Mouse (Mus musculus) liver, embryonic 15.5 days (tissue): ENCODE data around the gene Mettl24. TPM values are rescaled to one million over a fixed set of nuclear protein-coding genes. Genes with fewer than 3 reads are reported as not detected.

ENCODE experiments used
- ATAC-seq: fragments of 200-750 bp; cut with Nextera tagmentation; 2 replicates; pipeline ENCODE4 v1.8.0; 2017; ENCODE audit warnings: moderate number of reproducible peaks, mild to moderate bottlenecking, moderate library complexity; ENCODE audit not compliant: insufficient read depth
- H3K27ac ChIP-seq: fragments of 300-500 bp; sonication (generic); replicated peaks from 2 replicates; pipeline ENCODE4 v1.5.1; 2015; ENCODE audit warnings: mild to moderate bottlenecking, inconsistent platforms
- H3K27me3 ChIP-seq: fragments of 300-500 bp; sonication (generic); 2 replicates; pipeline ENCODE4 v1.6.1; 2015; ENCODE audit warnings: mild to moderate bottlenecking, inconsistent platforms
- H3K36me3 ChIP-seq: fragments of 300-500 bp; sonication (generic); replicated peaks from 2 replicates; pipeline ENCODE4 v1.6.1; 2015; ENCODE audit warnings: moderate library complexity, mild to moderate bottlenecking, inconsistent platforms
- H3K4me1 ChIP-seq: fragments of 300-500 bp; sonication (generic); replicated peaks from 2 replicates; pipeline ENCODE4 v1.6.1; 2015; ENCODE audit warnings: inconsistent platforms
- H3K4me2 ChIP-seq: fragments of 300-500 bp; sonication (generic); 2 replicates; pipeline ENCODE4 v1.6.1; 2015; ENCODE audit warnings: moderate library complexity, mild to moderate bottlenecking, inconsistent platforms
- H3K4me3 ChIP-seq: fragments of 300-500 bp; sonication (generic); replicated peaks from 2 replicates; pipeline ENCODE4 v1.5.1; 2015; ENCODE audit warnings: mild to moderate bottlenecking, inconsistent platforms
- H3K9ac ChIP-seq: fragments of 300-500 bp; sonication (generic); 2 replicates; pipeline ENCODE4 v1.6.1; 2015; ENCODE audit warnings: moderate library complexity, mild to moderate bottlenecking, inconsistent platforms
- H3K9me3 ChIP-seq: fragments of 300-500 bp; sonication (generic); replicated peaks from 2 replicates; pipeline ENCODE4 v1.6.1; 2016; ENCODE audit warnings: inconsistent platforms
- WGBS: fragments of 180-500 bp; shearing (Covaris S2); methylation state at CpG from one replicate; pipeline ENCODE4 v1.1.7; 2015; ENCODE audit warnings: mixed read lengths; ENCODE audit not compliant: insufficient replicate concordance; 5-methylcytosine and 5-hydroxymethylcytosine counted together
- polyA plus RNA-seq: library from polyadenylated mRNA; unstranded; fragments of >200 nt; fragmentation: Nextera tagmentation; extraction: Ambion mirVana; gene quantifications from 2 replicates; pipeline ENCODE4 v1.2.1, GENCODE M21; 2015

Mettl24 gene
- polyA plus RNA-seq, 1 experiment from 2014 or later = 0.35 TPM

DNA sequence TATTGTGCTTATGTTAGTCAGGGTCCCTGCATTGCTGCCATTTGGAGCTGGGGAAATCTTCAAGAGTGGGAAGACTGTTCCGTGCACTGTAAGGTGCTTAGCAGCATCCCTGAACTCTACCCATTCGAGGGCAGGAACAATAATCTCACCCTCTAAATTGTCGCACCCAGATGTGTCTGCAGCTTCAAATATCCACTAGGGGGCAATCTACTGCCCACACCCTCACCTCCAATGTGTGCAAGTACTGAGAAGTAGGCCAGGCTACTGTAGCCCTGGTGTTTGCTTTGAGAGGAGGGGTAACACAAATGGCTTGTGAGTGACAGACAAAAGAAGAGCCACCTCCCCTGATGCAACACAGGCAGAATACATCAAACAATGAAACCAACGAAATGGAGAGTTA, 130.5 kb downstream of the Mettl24 start:
- H3K27me3 ChIP-seq = no peaks in the 10 kb centered on the region
- no peak overlapping the region for H3K4me3 ChIP-seq
- no peaks in the 10 kb centered on the region for H3K9me3 ChIP-seq
- H3K27ac ChIP-seq = no peak overlapping the region
- WGBS = 59% methylated on average over 4 of the region's 4 CpGs
- H3K9ac ChIP-seq = no peak overlapping the region
- H3K4me1 ChIP-seq = no peaks in the 10 kb centered on the region
- H3K36me3 ChIP-seq = no peaks in the 10 kb centered on the region
- no peak for ATAC-seq
- H3K4me2 ChIP-seq = no peak overlapping the region

DNA sequence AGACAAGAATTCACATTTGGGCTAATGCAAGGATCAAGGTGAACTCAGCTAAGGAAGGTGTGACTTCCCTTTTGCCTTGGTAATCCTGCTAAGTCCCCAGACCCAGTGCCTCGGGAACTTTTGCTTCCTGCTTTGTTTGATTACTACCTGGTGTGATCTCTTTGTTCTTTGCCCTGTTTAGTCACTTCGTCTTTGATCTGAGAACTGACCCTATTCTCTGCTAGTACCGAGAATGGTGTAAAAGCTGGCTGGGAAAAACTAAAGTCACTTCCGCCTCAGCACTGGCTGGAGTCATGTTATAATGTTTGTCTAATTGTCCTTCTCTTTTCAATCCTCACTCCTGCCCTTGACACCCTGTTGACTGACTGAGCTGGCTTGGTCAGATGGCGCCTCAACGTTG, 133.4 kb downstream of the Mettl24 start:
- Histone ChIP-seq H3K4me3 (no peak overlapping the region), H3K27ac (no peak overlapping the region), H3K4me1 (no peaks in the 10 kb centered on the region), H3K27me3 (no peaks in the 10 kb centered on the region), H3K9me3 (no peaks in the 10 kb centered on the region), H3K36me3 (no peaks in the 10 kb centered on the region), H3K4me2 (no peak overlapping the region), H3K9ac (no peak overlapping the region)
- whole genome bisulfite sequencing = 48% methylated on average over 6 of the region's 6 CpGs
- no peak for ATAC-seq

DNA sequence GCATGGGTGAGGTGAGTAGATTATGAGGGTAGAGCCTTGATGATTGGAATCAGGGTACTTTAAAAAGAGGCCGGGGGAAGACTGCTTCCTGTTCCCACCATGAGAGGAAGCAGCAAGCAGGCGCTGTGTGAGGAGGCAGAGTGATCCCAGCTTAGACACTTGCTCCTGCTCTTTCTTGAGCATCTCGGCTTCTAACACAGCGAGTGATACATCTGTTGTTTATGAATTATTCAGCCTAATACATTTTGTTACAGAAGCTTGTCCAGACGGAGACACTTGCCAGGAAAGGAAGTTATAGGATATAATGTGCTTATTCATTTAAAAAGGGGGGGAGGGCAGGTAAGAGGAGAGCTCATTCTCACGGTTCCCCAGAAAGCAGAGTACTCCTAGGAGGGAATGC, 142.9 kb downstream of the Mettl24 start:
- Histone ChIP-seq H3K9me3 (no peaks in the 10 kb centered on the region), H3K27ac (no peak overlapping the region), H3K4me1 (no peaks in the 10 kb centered on the region), H3K4me3 (no peak overlapping the region), H3K36me3 (no peaks in the 10 kb centered on the region), H3K27me3 (no peaks in the 10 kb centered on the region), H3K4me2 (no peak overlapping the region), H3K9ac (no peak overlapping the region)
- WGBS = 52% methylated on average over 6 of the region's 6 CpGs
- no peak for ATAC-seq

DNA sequence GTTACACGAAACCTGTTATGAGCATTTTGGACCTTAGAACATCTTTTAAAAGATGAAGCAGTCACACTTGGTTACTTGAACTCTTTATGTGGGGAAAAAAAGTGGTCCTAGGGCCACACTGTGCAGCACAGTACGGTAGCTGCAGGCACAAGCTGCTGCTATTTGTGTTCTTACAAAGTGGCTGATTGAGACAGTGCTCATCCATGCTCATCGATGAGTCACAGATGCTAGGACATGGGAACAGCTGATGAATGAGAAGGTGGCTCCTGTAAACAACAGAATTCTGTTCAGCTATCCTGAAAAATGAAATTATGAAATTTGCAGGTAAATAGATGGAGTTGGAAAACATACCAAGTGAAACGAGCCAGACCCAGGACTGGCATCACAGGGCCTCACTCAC, 144.6 kb downstream of the Mettl24 start:
- H3K9me3 ChIP-seq = no peaks in the 10 kb centered on the region
- ATAC-seq = no peak
- 65% methylated on average over 4 of the region's 4 CpGs for WGBS
- H3K4me3 ChIP-seq = no peak overlapping the region
- peaks cover 8% of the 10 kb centered on the region for H3K36me3 ChIP-seq
- no peak overlapping the region for H3K9ac ChIP-seq
- H3K27me3 ChIP-seq = no peaks in the 10 kb centered on the region
- H3K4me1 ChIP-seq = no peaks in the 10 kb centered on the region
- no peak overlapping the region for H3K4me2 ChIP-seq
- no peak overlapping the region for H3K27ac ChIP-seq

DNA sequence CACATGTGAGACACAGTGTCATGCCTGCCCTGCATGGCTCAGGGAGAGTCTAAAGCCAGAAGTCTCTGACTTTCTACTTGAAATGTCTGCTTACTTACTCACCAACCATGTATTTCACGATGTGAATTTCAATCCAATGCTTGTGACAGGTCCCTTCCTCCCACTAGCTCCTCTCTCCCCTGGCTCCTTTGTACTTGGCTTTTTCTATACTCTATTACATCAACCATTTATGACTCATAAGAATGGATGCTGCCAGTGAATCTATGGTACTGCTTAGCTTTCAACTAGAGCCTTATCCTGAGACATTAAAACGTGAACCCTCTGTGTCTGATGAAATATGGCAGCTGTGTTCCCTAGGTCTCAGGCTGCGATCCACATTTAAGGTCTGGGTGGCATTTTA, 147.2 kb downstream of the Mettl24 start:
- Histone ChIP-seq H3K36me3 (peaks cover 29% of the 10 kb centered on the region), H3K9me3 (no peaks in the 10 kb centered on the region), H3K4me2 (no peak overlapping the region), H3K9ac (no peak overlapping the region), H3K4me3 (no peak overlapping the region), H3K27ac (no peak overlapping the region), H3K4me1 (no peaks in the 10 kb centered on the region), H3K27me3 (no peaks in the 10 kb centered on the region)
- WGBS = 79% methylated on average over 3 of the region's 3 CpGs
- no peak for ATAC-seq

DNA sequence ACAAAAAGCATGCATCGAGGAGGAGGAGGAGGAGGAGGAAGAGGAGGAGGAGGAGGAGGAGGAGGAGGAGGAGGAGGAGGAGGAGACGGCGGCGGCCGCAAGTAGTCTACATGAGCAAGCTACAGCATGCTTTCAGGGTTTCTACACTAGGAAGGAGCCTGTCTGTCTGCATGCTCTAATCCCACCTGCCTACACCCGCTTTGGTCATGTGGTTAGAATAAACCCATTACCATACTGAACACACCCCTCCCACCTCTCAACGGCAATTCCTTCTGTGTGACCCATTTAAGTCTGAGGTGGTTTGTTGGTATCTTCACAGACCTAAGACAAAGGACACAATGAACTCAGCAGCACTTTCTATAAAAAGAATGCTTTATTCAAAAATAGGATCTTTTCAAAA, 148.2 kb downstream of the Mettl24 start:
- Histone ChIP-seq H3K27me3 (no peaks in the 10 kb centered on the region), H3K9me3 (no peaks in the 10 kb centered on the region), H3K27ac (no peak overlapping the region), H3K36me3 (peaks cover 36% of the 10 kb centered on the region), H3K4me2 (no peak overlapping the region), H3K4me1 (no peaks in the 10 kb centered on the region), H3K9ac (no peak overlapping the region), H3K4me3 (no peak overlapping the region)
- 90% methylated on average over 6 of the region's 7 CpGs for WGBS
- ATAC-seq = no peak

DNA sequence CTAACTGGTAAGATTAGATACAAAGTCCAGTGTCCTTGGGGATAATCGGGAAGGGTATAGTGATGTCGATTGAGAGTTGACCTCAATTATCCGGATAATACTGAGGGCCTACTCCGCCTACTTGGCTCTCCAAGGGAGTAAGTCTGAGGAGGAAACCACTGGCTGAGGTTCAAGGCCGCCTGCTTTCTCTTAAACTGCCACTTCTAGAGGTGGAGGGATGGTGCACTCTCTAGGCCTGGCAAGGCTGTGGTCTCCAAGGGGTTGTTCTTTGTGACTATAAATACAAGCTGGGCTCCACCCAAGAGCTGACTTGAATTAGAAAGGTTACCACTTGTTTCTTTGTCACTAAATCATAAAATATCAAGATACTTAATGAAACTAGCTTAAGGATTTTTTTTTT, 157.0 kb downstream of the Mettl24 start:
- H3K4me1 ChIP-seq = no peaks in the 10 kb centered on the region
- WGBS = 76% methylated on average over 5 of the region's 5 CpGs
- no peak overlapping the region for H3K4me2 ChIP-seq
- peaks cover 62% of the 10 kb centered on the region for H3K36me3 ChIP-seq
- no peak for ATAC-seq
- H3K27me3 ChIP-seq = no peaks in the 10 kb centered on the region
- H3K9ac ChIP-seq = no peak overlapping the region
- H3K4me3 ChIP-seq = no peak overlapping the region
- no peaks in the 10 kb centered on the region for H3K9me3 ChIP-seq
- no peak overlapping the region for H3K27ac ChIP-seq

DNA sequence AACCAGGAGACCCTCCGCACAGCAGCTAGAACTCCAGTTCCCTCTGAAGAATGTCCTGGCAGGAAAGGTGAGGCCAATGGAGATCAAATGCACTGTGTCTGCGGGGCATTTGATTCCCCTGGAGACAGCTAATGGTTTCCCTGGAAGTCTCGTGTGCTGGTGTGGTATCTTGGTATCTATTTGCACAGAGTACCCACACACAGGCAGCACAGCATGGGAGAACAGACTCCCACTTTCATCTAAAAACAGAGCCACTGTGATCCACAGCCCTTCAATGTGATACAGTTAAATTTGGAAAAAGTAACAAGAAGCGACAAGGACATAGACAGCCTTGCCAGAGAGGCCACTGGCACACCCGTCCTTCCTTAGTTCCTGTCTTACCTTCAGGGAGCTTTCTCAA, 160.8 kb downstream of the Mettl24 start:
- WGBS = 77% methylated on average over 5 of the region's 5 CpGs
- no peaks in the 10 kb centered on the region for H3K9me3 ChIP-seq
- peaks cover 62% of the 10 kb centered on the region for H3K36me3 ChIP-seq
- no peaks in the 10 kb centered on the region for H3K27me3 ChIP-seq
- H3K4me2 ChIP-seq = no peak overlapping the region
- no peak overlapping the region for H3K9ac ChIP-seq
- no peak overlapping the region for H3K27ac ChIP-seq
- no peak overlapping the region for H3K4me3 ChIP-seq
- no peaks in the 10 kb centered on the region for H3K4me1 ChIP-seq
- ATAC-seq = no peak

DNA sequence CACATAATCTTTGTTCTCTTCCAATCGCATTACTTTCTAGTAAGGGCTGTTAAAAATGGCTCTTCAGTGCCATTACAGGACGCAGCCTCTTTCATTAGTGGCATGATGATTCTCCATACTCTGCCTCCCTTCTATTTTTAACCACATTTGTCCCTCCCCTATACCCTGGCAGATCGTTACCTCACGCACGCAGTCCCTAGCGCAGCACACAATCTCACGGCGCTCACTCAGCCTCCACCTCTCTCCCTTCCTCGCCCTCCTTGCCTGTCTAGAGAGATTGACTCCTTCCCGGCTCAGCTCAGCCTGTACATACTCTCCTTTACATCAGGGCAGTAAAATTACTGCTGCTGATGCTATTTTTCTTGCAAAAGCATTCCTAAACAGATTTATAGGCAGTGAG, 161.5 kb downstream of the Mettl24 start:
- no peak for ATAC-seq
- 79% methylated on average over 10 of the region's 10 CpGs for WGBS
- Histone ChIP-seq H3K27ac (no peak overlapping the region), H3K4me3 (no peak overlapping the region), H3K9me3 (no peaks in the 10 kb centered on the region), H3K27me3 (no peaks in the 10 kb centered on the region), H3K4me1 (no peaks in the 10 kb centered on the region), H3K36me3 (peaks cover 65% of the 10 kb centered on the region), H3K9ac (no peak overlapping the region), H3K4me2 (no peak overlapping the region)

DNA sequence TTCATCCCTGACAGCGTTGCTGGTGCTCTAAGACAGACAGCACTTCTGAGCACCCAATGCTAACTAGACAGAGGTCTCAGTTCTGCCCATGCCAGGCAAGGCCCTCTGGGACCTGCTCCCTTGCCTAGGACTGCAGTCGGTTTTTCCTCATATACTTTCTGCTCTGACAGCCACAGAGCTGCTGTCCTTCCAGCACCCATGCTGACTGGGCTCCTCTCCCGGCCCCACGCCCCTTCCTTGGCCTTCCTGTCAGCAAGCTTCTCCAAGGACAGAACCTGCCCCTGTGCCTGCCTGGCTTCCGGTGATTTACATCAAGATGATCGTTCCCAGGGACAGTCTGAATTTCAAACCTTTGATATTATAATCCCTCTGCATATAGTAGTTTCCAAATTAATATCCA, 162.5 kb downstream of the Mettl24 start:
- 75% methylated on average over 6 of the region's 6 CpGs for WGBS
- Histone ChIP-seq H3K27ac (no peak overlapping the region), H3K9me3 (no peaks in the 10 kb centered on the region), H3K4me1 (no peaks in the 10 kb centered on the region), H3K27me3 (no peaks in the 10 kb centered on the region), H3K4me2 (no peak overlapping the region), H3K9ac (no peak overlapping the region), H3K36me3 (peaks cover 73% of the 10 kb centered on the region), H3K4me3 (no peak overlapping the region)
- ATAC-seq = no peak

DNA sequence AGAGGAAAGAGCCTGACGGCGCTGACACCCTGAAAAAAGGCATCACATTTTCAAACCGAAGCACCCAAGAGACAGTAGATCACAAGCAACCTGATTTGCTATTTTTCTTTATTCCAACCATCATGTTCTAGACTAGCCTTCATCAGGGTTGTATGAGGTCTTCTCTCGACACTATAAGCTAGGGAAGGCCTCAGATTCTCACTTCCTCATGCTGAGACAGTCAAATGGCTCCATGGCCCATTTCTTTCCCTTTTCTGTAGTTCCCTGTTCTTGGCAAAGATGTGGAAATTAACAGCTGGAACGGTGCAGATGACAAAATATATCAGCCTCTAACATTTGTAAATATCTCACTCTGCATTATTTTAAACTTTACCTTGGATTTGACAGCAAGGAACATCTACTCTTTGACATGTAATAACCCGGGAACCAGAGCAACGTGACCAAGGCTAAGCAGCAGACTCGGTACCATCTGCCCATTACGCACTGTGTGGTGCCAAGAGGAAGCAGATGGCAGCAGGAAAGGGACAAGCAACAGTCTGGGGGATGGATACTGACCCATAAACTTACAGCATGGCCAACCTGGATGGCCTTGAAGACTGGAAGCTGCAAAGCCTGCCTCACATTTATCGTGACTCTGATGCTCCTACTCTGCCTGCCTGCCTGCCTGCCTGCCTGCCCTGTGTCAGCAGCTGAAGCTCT, 164.2 kb downstream of the Mettl24 start:
- Histone ChIP-seq H3K36me3 (peaks cover 60% of the 10 kb centered on the region), H3K4me3 (no peak overlapping the region), H3K27ac (no peak overlapping the region), H3K27me3 (no peaks in the 10 kb centered on the region), H3K9me3 (no peaks in the 10 kb centered on the region), H3K4me2 (no peak overlapping the region), H3K9ac (no peak overlapping the region), H3K4me1 (no peaks in the 10 kb centered on the region)
- WGBS = 78% methylated on average over 10 of the region's 10 CpGs
- ATAC-seq = no peak

DNA sequence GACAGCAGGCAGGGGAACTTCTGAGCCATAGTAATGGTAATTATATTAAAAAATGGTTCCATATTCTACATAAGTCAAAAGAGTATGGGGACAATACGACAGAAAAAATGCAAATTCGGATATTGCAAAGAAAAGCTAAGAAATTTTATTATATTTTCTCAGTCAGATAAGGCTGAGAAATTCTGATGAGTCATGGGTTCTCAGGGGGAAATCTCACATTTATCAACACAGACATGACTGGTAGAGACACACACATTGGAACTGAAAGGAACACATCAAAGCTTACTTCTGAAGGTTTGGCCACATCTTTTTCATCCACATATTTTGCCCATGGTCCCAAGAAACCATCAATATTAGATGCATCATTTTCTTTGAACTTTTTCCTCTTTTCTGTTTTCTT, 167.6 kb downstream of the Mettl24 start:
- Histone ChIP-seq H3K36me3 (peaks cover 37% of the 10 kb centered on the region), H3K27me3 (no peaks in the 10 kb centered on the region), H3K4me2 (no peak overlapping the region), H3K9ac (no peak overlapping the region), H3K27ac (no peak overlapping the region), H3K9me3 (no peaks in the 10 kb centered on the region), H3K4me3 (no peak overlapping the region), H3K4me1 (no peaks in the 10 kb centered on the region)
- WGBS = 61% methylated on average over 2 of the region's 2 CpGs
- ATAC-seq = no peak
